Mouse (Mus musculus) neural tube, embryonic 13.5 days (tissue): ENCODE measurements at regions not wholly inside any gene's neighbourhood (a gene's known extent, or its start where the extent isn't known, plus 50 kb on each side); places are given as distances from the start of the nearest gene placed in this dataset.
A peak's percentile ranks its signal among the peaks of the same experiment; 100 is the strongest.
"Not testable (repeated sequence)": the region's sequence is repeated elsewhere in the genome, so short reads cannot be mapped to it uniquely, and the experiment has no call there.

Experiments used
- ATAC-seq: fragments of 200-750 bp; cut with Nextera tagmentation; 2 replicates; pipeline ENCODE4 v1.8.0; 2017; ENCODE audit warnings: low read depth, mild to moderate bottlenecking, moderate TSS enrichment, moderate library complexity
- H3K27ac ChIP-seq: fragments of 300-500 bp; sonication (generic); replicated peaks from 2 replicates; pipeline ENCODE4 v1.5.1; 2015; ENCODE audit warnings: moderate library complexity, mild to moderate bottlenecking, inconsistent platforms
- H3K27me3 ChIP-seq: fragments of 300-500 bp; sonication (generic); 2 replicates; pipeline ENCODE4 v1.6.1; 2015; ENCODE audit warnings: mild to moderate bottlenecking, inconsistent platforms
- H3K36me3 ChIP-seq: fragments of 300-500 bp; sonication (generic); 2 replicates; pipeline ENCODE4 v1.6.1; 2015; ENCODE audit warnings: mild to moderate bottlenecking, inconsistent platforms
- H3K4me1 ChIP-seq: fragments of 300-500 bp; sonication (generic); replicated peaks from 2 replicates; pipeline ENCODE4 v1.6.1; 2015; ENCODE audit warnings: inconsistent platforms
- H3K4me2 ChIP-seq: fragments of 300-500 bp; sonication (generic); 2 replicates; pipeline ENCODE4 v1.6.1; 2015; ENCODE audit warnings: inconsistent platforms, mild to moderate bottlenecking, moderate library complexity
- H3K4me3 ChIP-seq: fragments of 300-500 bp; sonication (generic); 2 replicates; pipeline ENCODE4 v1.5.1; 2015; ENCODE audit warnings: mild to moderate bottlenecking, inconsistent platforms
- H3K9ac ChIP-seq: fragments of 300-500 bp; sonication (generic); 2 replicates; pipeline ENCODE4 v1.6.1; 2015; ENCODE audit warnings: moderate library complexity, mild to moderate bottlenecking, inconsistent platforms
- H3K9me3 ChIP-seq: fragments of 300-500 bp; sonication (generic); 2 replicates; pipeline ENCODE4 v1.6.1; 2016; ENCODE audit warnings: inconsistent platforms
- WGBS: fragments of 180-500 bp; shearing (Covaris S2); methylation state at CpG from one replicate; pipeline ENCODE4 v1.1.7; 2015; 5-methylcytosine and 5-hydroxymethylcytosine counted together

DNA sequence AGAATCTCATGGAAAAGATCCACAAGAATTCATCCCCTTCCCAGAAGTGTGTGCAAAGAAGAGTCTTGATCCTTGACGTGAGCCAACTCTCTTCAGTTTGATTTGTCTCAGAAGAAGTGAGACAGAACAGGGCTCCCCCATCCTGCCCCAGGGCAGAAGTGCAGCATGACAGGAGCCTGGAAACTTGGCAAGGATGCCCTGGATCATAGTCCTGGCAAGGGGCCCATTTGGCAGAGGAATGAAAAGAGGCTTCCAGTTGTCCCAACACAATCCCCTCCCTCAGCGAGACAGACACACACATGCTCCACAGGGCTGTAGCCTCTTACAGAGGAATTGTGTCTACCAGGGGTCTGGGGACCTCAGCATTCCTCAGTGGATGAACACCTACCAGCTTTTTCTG lies 102.7 kb downstream of the Ptpn20 start:
- Histone ChIP-seq H3K9me3 (no peaks in the 10 kb centered on the region), H3K4me2 (no peak overlapping the region), H3K9ac (no peak overlapping the region), H3K4me1 (peaks cover 10% of the 10 kb centered on the region; the same call in 1 of the 2 replicates), H3K27ac (no peak overlapping the region), H3K4me3 (no peak overlapping the region), H3K36me3 (no peaks in the 10 kb centered on the region), H3K27me3 (0 out of 2 replicates have a peak, but pooled peaks cover 5% of the 10 kb centered on the region)
- WGBS, result 49% methylated on average over 2 of the region's 2 CpGs
- peak; percentile 51; the same call in 1 of the 2 replicates for ATAC-seq

DNA sequence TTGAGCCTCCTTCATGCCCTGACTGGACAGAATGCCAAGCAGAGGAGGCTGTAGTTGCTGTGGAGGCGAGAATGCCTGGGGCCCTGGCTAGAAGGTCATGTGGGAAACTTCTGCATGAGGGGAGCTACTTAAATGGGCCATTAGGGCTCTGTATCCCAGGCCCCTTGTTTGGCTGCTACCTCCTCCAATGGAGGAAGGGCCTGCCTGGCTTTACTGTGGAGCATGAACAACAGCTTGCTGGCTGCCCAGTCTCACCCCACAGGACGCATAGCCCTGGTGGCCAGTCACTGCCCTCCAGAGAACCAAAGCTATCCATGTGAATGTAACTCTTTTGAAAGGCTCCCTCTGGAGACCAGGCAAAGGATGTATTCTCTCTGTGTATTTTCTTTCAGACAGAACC lies 105.2 kb downstream of the Ptpn20 start:
- Histone ChIP-seq H3K27ac (no peak overlapping the region), H3K36me3 (no peaks in the 10 kb centered on the region), H3K9ac (no peak overlapping the region), H3K4me2 (no peak overlapping the region), H3K9me3 (no peaks in the 10 kb centered on the region), H3K27me3 (0 out of 2 replicates have a peak, but pooled peaks cover 7% of the 10 kb centered on the region), H3K4me1 (peaks cover 10% of the 10 kb centered on the region; the same call in 1 of the 2 replicates), H3K4me3 (no peak overlapping the region)
- WGBS, result 51% methylated on average over 2 of the region's 2 CpGs
- 0 out of 2 replicates have a peak, but pooled peaks have one; percentile 6 for ATAC-seq

- Histone ChIP-seq H3K4me1 (peaks cover 10% of the 10 kb centered on the region; the same call in 1 of the 2 replicates), H3K4me2 (no peak overlapping the region), H3K27me3 (peaks cover 7% of the 10 kb centered on the region; the same call in 1 of the 2 replicates), H3K9ac (no peak overlapping the region), H3K36me3 (no peaks in the 10 kb centered on the region), H3K9me3 (no peaks in the 10 kb centered on the region), H3K4me3 (no peak overlapping the region), H3K27ac (no peak overlapping the region)
- 19% methylated on average over 8 of the region's 8 CpGs for WGBS
- ATAC-seq, result no peak; the same call in 1 of the 2 replicates
Measured at GRCm38 (mm10) chr14:33695362-33695982, 106.5 kb downstream of the Ptpn20 start.

DNA sequence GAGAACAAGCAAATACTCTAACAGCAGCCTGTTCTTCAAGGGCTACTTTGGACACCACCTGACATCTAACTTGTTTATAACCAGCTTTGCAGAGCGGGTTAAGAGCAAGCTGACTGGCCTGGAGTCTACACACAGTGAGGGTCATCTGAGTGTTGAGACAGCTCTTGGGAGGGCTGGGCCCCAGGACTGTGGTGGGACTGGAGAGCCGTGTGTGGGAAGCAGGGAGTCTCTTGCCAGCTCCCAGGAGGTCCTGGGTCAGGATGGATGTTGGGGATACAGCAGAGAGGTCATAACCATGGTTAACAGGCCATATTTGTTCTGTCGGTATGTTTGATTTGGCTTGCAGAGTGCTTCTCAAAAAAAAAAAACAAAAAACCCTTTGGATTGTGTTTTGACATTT lies 107.8 kb downstream of the Ptpn20 start:
- Histone ChIP-seq H3K27ac (no peak overlapping the region), H3K4me3 (no peak overlapping the region), H3K4me1 (peaks cover 3% of the 10 kb centered on the region; the same call in 1 of the 2 replicates), H3K4me2 (no peak overlapping the region), H3K9ac (no peak overlapping the region), H3K27me3 (peaks cover 7% of the 10 kb centered on the region; the same call in 1 of the 2 replicates), H3K9me3 (no peaks in the 10 kb centered on the region), H3K36me3 (no peaks in the 10 kb centered on the region)
- WGBS, result 80% methylated on average over 3 of the region's 3 CpGs
- no peak for ATAC-seq

DNA sequence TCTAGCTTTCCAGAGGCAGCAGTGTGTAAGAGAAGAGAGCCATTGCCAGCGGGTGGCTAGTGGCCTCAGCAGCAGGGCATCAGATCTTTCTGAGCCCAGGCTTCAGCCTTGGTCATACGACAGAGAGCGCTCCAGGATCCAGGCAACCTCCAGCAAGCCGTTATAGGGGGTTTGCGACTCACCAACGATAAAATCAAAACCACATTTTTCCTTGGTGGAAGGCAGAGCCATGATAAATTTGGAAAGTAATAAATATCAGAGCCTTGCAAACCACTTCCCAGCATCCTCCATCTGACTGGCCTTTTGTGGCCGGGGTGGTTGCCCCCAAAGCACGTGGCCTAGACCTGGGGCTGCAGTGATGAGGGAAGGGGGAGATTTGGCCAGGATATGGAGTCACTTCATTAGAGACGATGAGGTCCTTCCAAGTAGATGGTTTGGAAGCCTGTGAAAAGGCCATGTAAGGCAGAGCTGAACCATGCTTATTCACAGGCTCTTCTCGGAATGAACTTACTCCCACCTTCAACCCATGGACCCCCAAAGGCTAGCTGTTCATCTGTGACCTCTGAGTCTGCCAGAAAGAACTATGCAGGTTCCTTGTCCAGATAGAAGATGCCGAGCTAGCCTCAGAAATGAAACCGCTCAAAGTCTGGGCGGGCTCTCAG lies 110.9 kb downstream of the Ptpn20 start:
- no peak for ATAC-seq
- Histone ChIP-seq H3K27ac (no peak overlapping the region), H3K4me2 (no peak overlapping the region), H3K4me1 (no peaks in the 10 kb centered on the region), H3K36me3 (no peaks in the 10 kb centered on the region), H3K9ac (no peak overlapping the region), H3K9me3 (no peaks in the 10 kb centered on the region), H3K27me3 (peaks cover 9% of the 10 kb centered on the region; the same call in 1 of the 2 replicates), H3K4me3 (no peak overlapping the region)
- 86% methylated on average over 13 of the region's 13 CpGs for WGBS

- peak; percentile 89 for ATAC-seq
- Histone ChIP-seq H3K4me3 (no peak overlapping the region), H3K4me2 (no peak overlapping the region), H3K9ac (no peak overlapping the region), H3K36me3 (no peaks in the 10 kb centered on the region), H3K27me3 (peaks cover 3% of the 10 kb centered on the region; the same call in 1 of the 2 replicates), H3K4me1 (peaks cover 8% of the 10 kb centered on the region), H3K9me3 (no peaks in the 10 kb centered on the region), H3K27ac (no peak overlapping the region)
- 16% methylated on average over 6 of the region's 6 CpGs for WGBS
Measured at GRCm38 (mm10) chr14:33707661-33708297, 118.8 kb downstream of the Ptpn20 start.

GRCm38 (mm10) chr14:33708298-33708665 lies 119.3 kb downstream of the Ptpn20 start:
- Histone ChIP-seq H3K4me2 (no peak overlapping the region), H3K27ac (no peak overlapping the region), H3K4me3 (no peak overlapping the region), H3K9me3 (no peaks in the 10 kb centered on the region), H3K27me3 (peaks cover 3% of the 10 kb centered on the region; the same call in 1 of the 2 replicates), H3K4me1 (peaks cover 8% of the 10 kb centered on the region), H3K9ac (no peak overlapping the region), H3K36me3 (no peaks in the 10 kb centered on the region)
- no peak for ATAC-seq
- WGBS, result 80% methylated on average over 4 of the region's 4 CpGs

- no peaks in the 10 kb centered on the region; the same call in 1 of the 2 replicates for H3K27me3 ChIP-seq
- H3K36me3 ChIP-seq, result no peaks in the 10 kb centered on the region
- ATAC-seq, result no peak
- no peak overlapping the region for H3K4me2 ChIP-seq
- 100% methylated on average over 1 of the region's 1 CpGs for WGBS
- H3K9me3 ChIP-seq, result no peaks in the 10 kb centered on the region
- H3K4me1 ChIP-seq, result peaks cover 13% of the 10 kb centered on the region
- no peak overlapping the region for H3K4me3 ChIP-seq
- H3K27ac ChIP-seq, result no peak overlapping the region
- no peak overlapping the region for H3K9ac ChIP-seq
Measured at GRCm38 (mm10) chr14:33712458-33712857, 123.5 kb downstream of the Ptpn20 start.

DNA sequence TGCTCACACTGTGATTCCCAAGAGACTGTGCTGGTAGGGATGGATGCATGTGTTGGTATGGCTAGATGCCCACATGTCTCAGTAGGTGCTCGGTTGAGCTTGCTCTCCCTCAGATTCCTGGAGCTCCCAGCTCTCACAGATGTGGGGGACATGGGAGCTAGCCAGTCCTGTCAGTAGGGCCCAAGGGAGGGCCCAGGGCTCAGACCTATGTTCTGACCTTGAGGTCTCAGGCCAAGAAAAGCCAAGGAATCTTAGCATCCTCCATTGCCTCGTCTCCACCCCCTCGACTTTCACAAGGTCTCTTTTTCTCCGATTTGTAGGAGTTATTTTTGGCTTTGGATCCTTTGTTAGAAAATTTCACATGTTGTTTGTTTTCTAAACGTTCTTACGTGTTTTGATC lies 130.6 kb downstream of the Ptpn20 start:
- no peak for ATAC-seq
- Histone ChIP-seq H3K4me2 (no peak overlapping the region), H3K27me3 (no peaks in the 10 kb centered on the region), H3K36me3 (no peaks in the 10 kb centered on the region), H3K4me3 (no peak overlapping the region), H3K4me1 (peaks cover 6% of the 10 kb centered on the region), H3K9ac (no peak overlapping the region), H3K27ac (no peak overlapping the region), H3K9me3 (no peaks in the 10 kb centered on the region)
- 88% methylated on average over 6 of the region's 6 CpGs for WGBS

- not testable (repeated sequence) for H3K36me3 ChIP-seq, H3K4me2 ChIP-seq, H3K4me3 ChIP-seq, H3K27ac ChIP-seq, ATAC-seq, H3K4me1 ChIP-seq, H3K9me3 ChIP-seq, H3K9ac ChIP-seq, H3K27me3 ChIP-seq
- WGBS, result 72% methylated on average over 5 of the region's 5 CpGs
Measured at GRCm38 (mm10) chr14:33722379-33723145, 133.6 kb downstream of the Ptpn20 start.

- no peak for ATAC-seq
- H3K9me3 ChIP-seq, result no peaks in the 10 kb centered on the region
- no peak overlapping the region for H3K4me3 ChIP-seq
- 93% methylated on average over 10 of the region's 10 CpGs for WGBS
- H3K4me2 ChIP-seq, result no peak overlapping the region
- H3K27ac ChIP-seq, result no peak overlapping the region
- no peak overlapping the region for H3K9ac ChIP-seq
- no peaks in the 10 kb centered on the region for H3K27me3 ChIP-seq
- no peaks in the 10 kb centered on the region for H3K36me3 ChIP-seq
- H3K4me1 ChIP-seq, result peaks cover 4% of the 10 kb centered on the region; the same call in 1 of the 2 replicates
Measured at GRCm38 (mm10) chr14:33726500-33726899, 137.5 kb downstream of the Ptpn20 start.
